Mouse (Mus musculus) monocyte, adult 5-6 weeks (primary cell): ENCODE data around the gene Erich2. TPM values are rescaled to one million over a fixed set of nuclear protein-coding genes. Genes with fewer than 3 reads are reported as not detected.

Experiments
- ATAC-seq: fragments of 153-309, 156-312 bp; replicated peaks from 2 replicates; pipeline ENCODE4 v1.8.0; 2017; ENCODE audit warnings: mild to moderate bottlenecking; ENCODE audit not compliant: low TSS enrichment, insufficient number of reproducible peaks, severe bottlenecking, poor library complexity, low FRiP score
- total RNA-seq: library from RNA; stranded (forward); fragments of 200-1000, 200-491, 200-594 nt; gene quantifications from 3 replicates; pipeline ENCODE4 v1.2.3, GENCODE M21; 2017

Erich2 gene
- total RNA-seq, 1 experiment from 2014 or later: not detected

GRCm38 (mm10) chr2:70561077-70561795, 52.6 kb downstream of the Erich2 start:
- ATAC-seq: no peak

- ATAC-seq: no peak
Observed at GRCm38 (mm10) chr2:70562011-70562491, 53.4 kb downstream of the Erich2 start.

- no peak for ATAC-seq
Observed at GRCm38 (mm10) chr2:70562611-70562980, 54.0 kb downstream of the Erich2 start.

GRCm38 (mm10) chr2:70562981-70563671, 54.5 kb downstream of the Erich2 start:
- no peak for ATAC-seq

GRCm38 (mm10) chr2:70563721-70564645, 55.4 kb downstream of the Erich2 start:
- ATAC-seq: no peak

GRCm38 (mm10) chr2:70564646-70565315, 56.2 kb downstream of the Erich2 start:
- no peak for ATAC-seq

GRCm38 (mm10) chr2:70565651-70566602, 57.3 kb downstream of the Erich2 start:
- no peak for ATAC-seq

GRCm38 (mm10) chr2:70566603-70566981, 58.0 kb downstream of the Erich2 start:
- no peak for ATAC-seq

- ATAC-seq: no peak
Observed at GRCm38 (mm10) chr2:70567071-70567681, 58.6 kb downstream of the Erich2 start.

GRCm38 (mm10) chr2:70567682-70568077, 59.1 kb downstream of the Erich2 start:
- no peak for ATAC-seq

GRCm38 (mm10) chr2:70568198-70568941, 59.8 kb downstream of the Erich2 start:
- ATAC-seq: no peak

- no peak for ATAC-seq
Observed at GRCm38 (mm10) chr2:70571698-70572097, 63.1 kb downstream of the Erich2 start.

- no peak for ATAC-seq
Observed at GRCm38 (mm10) chr2:70572251-70572650, 63.6 kb downstream of the Erich2 start.

GRCm38 (mm10) chr2:70573544-70574210, 65.1 kb downstream of the Erich2 start:
- ATAC-seq: no peak

- ATAC-seq: no peak
Observed at GRCm38 (mm10) chr2:70588200-70588599, 79.6 kb downstream of the Erich2 start.
